Mouse (Mus musculus) hindlimb bud, embryonic 11.5 days (tissue): ENCODE results near the gene Qsox2.

ENCODE experiments used
- DNase-seq: peaks from one replicate; pipeline ENCODE4 v3.0.0-alpha.2; 2012; ENCODE audit warnings: low read depth, low spot score; ENCODE audit errors: extremely low spot score

Gene Qsox2

DNA sequence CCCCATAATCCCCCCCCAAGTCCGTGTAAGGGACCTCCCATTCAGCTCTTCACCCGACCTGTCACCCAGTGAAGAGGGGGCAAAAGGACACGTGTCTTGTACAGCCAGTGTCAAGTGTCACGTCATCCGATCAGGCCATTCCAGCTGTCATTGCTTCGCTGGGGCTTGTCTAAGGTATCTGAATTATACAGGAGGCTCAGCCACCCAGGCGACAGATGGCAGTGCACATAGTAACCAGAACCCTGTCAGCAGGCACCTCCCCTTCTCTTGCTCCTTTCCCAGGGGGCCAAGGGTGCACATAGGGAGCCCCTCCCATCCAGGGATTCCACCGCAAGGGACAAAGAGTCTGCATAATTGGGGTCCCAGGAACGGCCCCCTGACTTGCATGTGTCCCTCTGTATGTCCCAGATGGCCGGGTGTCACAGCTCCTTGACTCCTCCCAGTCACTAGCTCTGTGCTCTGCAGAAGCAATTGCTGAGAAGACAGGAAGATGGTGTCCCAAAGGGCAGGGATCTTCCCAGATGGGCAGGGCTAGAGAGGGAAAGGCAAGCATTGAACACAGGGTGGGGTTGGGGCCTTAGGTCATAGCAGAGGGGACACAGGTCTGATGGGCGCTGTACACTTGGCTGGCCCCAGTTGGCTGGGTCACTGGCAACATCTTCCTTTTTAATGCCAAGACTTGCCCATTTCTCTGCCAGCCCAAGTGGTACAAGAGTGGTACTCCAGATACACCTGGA lies 68.3 kb downstream of the Qsox2 start:
- DNase-seq: no peak

DNA sequence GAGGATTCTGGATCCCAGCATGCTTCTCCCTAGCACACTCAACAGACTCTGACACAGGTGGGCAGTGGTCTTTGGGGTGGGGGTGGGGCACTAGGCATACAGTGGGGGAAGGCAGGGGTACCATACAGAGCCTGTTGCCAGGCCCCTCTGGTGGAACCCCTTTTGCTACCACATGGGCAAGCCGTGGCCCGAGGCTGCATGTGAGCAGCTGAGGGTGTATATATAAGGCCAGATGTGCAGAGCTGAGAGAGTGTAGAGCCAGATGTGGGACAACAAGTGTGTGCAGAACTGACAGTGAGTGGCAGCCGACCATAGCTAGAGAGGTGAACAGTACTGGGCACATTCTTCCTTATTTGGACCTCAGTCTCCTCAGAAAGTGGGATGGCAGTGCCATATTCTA lies 70.4 kb downstream of the Qsox2 start:
- DNase-seq: no peak
